Mouse (Mus musculus) retina, embryonic 14.5 days (tissue): ENCODE measurements around the gene Crip1.

Source experiments
- DNase-seq: peaks from one replicate; pipeline ENCODE4 v3.0.0-alpha.2; 2015; ENCODE audit warnings: low spot score

The Crip1 gene

DNA sequence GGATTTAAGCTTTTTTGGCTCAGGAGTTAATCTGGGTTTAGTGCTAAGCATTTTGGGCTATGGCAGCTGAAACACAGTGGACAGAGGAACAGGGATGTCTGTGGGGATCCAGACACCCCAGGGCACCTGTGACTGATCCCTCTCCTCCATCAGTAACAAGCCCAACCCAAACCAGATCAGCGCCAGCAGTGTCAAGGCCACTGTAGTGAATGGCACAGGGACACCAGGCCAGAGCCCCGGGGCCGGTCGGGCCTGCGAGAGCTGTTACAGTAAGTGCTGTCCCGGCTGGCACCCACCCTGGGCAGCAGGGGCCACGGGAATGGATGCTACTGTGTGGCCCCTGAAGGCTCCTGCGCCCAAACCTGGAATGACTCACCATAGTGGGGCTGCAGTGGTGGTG lies 15.4 kb upstream of the Crip1 start:
- no peak for DNase-seq

GRCm38 (mm10) chr12:113131601-113132000 lies 14.5 kb upstream of the Crip1 start:
- no peak for DNase-seq

GRCm38 (mm10) chr12:113132567-113132966 lies 13.5 kb upstream of the Crip1 start:
- DNase-seq, result no peak

DNA sequence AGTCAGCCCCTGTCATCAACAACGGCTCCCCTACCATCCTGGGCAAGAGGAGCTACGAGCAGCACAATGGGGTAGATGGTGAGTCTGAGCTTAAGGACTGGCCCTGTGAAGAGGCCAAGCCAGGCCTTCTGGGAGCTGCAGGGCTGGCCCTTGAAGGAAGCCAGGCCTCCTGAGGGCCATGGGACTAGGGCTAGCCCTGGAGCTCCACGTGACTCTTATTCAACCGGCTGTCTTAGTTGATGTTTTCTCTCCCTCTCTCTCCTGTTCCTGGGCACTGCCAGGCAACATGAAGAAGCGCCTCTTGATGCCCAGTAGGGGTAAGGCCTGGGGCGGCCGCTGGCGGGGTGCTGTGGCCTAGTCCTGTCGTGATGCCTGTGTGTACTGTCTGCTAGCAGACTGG lies 12.9 kb upstream of the Crip1 start:
- DNase-seq, result no peak

GRCm38 (mm10) chr12:113133861-113134403 lies 12.2 kb upstream of the Crip1 start:
- DNase-seq, result no peak

GRCm38 (mm10) chr12:113134502-113134901 lies 11.6 kb upstream of the Crip1 start:
- no peak for DNase-seq

DNA sequence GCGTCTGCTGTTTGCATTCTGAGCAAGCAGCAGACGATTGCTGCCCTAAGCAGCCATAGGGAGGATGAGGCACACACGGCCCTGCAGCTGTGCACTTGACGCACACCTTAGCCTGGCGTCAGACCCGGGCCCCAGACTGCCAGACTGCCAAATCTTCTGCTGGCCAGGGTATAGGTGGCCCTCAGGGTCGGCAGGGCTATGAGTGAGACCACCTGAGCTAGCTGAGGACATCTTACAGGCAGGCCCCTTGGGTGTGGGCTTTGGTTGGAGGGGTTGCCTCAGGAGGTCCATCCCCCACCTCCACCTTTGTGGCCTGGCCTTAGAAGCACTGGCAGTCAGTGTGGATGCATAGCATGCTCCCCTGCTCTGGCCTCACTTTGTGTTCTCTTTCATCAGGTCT lies 10.7 kb upstream of the Crip1 start:
- no peak for DNase-seq

GRCm38 (mm10) chr12:113136492-113137020 lies 9.6 kb upstream of the Crip1 start:
- DNase-seq, result no peak

DNA sequence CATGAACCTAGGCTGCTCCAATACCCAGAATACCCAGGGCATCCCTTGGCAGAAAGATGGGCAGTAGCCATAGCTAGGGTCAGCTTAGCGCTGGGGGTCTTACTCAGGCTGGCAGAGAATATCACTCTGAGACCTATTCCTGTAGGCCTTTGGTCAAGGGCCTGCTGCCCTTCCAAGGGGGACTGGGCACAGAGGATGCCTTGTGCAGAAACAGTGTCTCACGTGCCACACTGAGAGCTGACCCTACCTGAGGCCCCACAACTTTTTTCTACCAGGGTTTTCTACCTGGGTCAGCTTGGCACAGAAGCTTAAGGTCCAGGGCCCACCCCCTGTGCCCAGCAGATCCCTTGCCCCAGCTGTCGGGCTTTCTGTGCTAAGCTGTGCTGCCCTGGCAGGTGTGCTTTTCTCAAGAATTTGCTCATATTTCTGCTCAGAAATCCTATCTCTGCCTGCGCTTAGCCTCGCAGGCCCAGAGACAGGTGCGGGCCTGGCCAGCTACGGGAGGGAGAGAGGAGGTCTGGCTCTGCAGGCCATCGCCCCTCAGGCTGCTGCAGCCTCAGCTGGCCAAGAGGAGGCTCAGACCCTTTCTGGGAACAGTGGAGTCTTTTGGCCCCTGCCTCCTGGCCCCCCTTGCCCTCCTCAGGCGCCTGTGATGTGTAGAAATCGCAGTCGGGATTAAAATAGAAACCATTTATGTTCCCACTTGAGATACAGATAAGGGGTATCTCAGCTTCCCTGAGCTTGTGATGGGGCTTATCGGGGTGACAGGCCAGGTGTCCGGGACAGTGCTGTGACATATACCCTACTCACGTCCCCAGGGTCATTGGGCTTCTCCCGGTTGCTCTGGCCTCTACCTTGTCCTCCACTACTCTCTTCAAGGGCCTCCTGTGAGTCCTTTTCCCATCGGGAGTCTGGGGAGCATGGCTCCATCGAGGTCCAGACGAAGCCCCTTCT lies 8.6 kb upstream of the Crip1 start:
- no peak for DNase-seq

DNA sequence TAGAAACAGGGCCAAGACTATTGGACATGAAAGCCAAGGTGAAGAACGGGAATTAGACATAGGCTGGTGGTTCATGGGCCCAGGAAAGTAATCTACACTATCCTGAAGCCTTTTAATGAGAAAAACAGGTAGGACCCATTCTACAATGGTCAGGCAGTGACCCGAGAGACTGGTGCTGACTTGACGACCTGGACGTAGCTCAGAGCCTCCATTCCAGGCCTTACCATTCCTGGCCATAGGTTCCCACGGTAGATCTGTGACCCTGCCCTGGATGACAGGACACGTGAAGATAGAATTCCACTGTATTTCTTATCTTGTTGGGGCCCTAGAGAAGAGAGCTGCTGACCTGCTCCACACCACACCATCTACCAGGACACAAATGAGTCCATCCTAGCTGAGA lies 7.8 kb upstream of the Crip1 start:
- DNase-seq, result no peak

DNA sequence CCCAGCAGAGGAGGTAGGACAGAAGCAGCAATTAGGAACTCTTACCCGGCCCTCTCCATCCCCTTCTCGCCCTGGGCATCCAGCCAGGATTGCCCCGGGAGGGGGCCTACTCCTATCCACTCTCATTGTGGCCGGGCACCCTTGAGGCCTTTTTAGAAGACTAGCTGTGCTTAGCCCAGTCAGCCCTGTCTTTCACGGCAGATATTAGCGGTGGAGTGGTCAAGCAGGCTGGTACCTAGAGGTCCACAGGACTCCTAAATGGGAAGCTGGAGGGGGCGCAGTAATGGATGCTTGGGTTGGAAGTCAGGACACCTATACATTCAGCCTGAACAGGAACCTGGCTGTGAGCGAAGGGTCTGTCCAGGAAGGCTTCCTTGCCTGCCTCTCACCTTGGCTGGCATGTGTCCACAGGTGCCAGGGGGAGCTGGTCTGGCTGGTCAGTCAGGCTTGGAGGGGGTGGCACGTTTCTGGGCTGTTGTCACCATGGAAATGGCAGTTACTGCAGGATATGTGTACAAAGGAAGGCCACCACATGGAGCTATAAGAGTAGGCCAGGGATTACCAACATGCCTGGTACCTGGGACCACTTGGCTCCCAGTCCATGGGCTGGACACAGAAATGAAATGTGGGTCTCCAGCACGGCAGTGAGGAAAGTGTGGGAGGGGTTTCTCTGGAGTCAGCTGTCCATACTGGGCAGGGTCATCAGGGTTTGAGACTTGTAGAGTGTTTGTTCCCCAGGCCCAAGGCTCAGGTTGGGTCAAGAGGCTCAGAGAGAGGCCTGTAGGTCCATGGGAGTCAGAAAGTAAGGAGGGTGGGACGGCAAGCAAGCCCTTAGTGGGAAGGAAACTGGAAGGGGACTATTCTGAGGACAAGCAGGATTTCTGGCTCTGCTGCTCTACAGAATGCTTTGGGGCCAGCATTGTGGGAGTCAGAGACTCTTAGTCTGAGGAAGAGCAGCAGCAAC lies 6.9 kb upstream of the Crip1 start:
- DNase-seq, result no peak

- DNase-seq, result peak; percentile 90
Observed at GRCm38 (mm10) chr12:113139908-113140615, 6.1 kb upstream of the Crip1 start, which contains the start of gene Crip2. Gene Crip2, plus strand, starts transcription at chr12:113140236.

- DNase-seq, result no peak
Observed at GRCm38 (mm10) chr12:113140616-113141411, 5.3 kb upstream of the Crip1 start.

GRCm38 (mm10) chr12:113141531-113141973 lies 4.6 kb upstream of the Crip1 start:
- DNase-seq, result no peak

DNA sequence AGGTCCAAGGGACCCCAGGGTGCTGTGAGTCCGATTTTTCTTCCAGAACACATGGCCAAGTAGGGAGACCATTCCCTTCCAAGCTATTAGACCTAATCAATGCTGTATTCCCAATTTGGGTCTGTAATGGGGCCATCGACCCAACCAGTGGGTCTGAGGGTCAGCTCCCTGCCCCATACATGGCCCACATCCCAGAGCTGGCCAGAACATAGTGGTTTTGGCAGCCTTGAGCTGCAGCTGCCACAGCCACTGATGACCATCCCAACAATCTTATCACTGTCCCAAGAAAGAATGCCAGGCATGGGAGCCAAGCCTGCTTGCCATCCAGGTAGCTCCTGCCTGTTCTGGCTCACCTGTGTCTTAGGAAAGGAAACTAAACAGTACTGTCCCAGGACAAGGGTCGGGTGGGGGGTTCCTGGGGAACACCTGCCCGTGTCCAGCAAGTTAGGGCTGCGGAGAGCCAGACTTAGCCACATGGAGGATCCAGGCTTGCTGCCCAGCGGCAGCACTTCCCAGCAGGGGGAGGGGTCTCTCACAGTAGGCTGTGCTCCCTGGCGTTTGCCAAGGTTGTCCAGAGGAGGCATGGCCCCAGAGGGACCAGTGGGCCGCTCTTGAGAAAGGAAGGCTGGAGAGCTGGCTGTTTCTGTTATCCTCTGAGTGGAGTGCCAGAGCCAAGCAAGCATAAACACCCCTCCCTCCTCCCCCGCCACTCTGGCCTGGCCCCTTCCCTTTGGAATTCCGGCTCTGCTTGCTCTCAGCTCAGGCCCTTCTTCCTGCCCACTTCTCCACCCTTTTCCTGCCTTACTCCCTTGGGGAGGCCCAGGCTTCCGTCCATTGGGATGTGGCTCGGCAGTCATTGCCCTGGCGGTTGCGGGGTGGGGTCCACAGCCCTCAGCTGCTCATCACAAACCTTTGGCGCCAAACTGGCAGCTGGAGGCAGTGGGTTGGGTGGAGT lies 3.8 kb upstream of the Crip1 start:
- DNase-seq, result peak; percentile 56

- no peak for DNase-seq
Observed at GRCm38 (mm10) chr12:113143164-113143563, 3.0 kb upstream of the Crip1 start.

GRCm38 (mm10) chr12:113144001-113144756 lies 1.9 kb upstream of the Crip1 start:
- peak; percentile 70 for DNase-seq

DNA sequence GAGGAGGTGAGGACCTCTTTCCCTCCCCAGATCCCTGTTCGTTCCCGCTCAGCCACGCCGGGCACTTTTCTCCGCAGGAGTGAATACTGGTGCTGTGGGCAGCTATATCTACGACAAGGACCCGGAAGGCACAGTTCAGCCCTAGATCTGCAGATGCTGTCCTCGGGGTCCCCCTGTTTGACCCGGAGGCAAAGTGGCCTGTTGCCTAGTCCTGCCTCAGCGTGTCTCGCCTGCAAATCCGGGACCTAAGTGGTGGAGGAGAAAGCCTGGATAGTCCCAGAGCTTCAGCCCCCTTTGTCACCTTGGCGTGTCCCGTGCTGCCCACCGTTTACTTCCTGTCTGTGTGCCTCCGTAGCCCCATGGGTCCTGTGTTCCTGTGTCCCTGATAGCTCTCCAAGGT lies 1.2 kb upstream of the Crip1 start:
- no peak for DNase-seq

GRCm38 (mm10) chr12:113145591-113145990 lies 525 bp upstream of the Crip1 start:
- DNase-seq, result no peak
